Mouse (Mus musculus): ENCODE data around the gene Paip2b.

DNA sequence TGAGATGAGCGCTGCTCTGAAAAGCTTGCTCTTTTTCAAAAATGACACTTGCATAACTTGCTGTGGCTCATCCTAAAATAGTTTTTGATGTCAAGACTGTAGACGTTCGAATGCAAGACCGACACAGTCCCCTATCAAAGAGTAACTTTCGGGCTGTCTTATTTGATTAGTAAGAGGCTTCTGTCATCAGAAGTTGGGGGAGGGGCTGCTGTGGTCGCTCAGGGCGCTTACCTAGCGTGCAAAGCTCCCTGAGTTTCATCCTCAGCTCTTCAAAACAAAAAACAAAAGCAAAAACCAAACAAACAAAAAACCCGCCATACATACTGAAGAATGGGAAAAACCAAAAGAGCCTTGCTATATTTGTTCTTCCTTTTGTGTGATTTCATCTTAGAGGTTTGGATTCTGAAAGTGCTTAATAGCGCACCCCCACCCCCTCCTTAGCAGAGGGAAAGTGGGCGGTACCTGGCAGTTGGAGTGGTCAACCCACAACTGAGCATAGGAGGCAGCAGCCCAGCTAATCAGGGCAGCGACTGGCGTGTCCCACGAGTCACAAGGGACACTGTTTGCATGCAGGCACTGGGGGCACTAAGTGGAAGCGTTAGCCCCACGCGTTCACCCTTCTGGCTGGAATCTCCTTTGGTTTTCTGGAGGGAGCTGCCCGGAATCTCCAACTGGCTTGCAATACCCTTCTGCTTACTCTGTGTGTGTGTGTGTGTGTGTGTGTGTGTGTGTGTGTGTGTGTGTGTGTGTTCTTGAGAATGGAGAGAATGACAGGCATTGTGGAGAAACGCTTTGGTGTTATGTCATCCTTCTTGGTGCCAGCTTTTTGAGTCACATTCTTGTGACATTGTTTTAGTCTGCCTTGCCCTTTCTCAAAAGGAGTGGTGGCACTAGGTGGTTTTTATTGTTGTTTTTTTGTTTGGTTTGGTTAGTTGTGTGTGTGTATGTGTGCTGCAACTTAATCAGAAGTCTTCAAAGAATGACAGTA lies 36.4 kb upstream of the Paip2b start:
- TF ChIP-seq CTCF (conservative IDR thresholded peaks at IDR 0.05 in 1 of 2, IDR thresholded peaks at IDR 0.05 in 1 of 2; ENCODE audit: low read depth in 2 of 2, low read length in 2 of 2) (no peak), CHD2 (IDR thresholded peaks at IDR 0.05; ENCODE audit: low read length) (0 out of 2 replicates have a peak, but pooled peaks have one; percentile 12), E2F4 (IDR thresholded peaks at IDR 0.05; ENCODE audit: insufficient replicate concordance, low read depth, low read length) (no peak)
